Mouse (Mus musculus) kidney, postnatal 0 days (tissue): ENCODE measurements at regions not wholly inside any gene's neighbourhood (a gene's known extent, or its start where the extent isn't known, plus 50 kb on each side); places are given as distances from the start of the nearest gene placed in this dataset.

Experiments used
- ATAC-seq: fragments of 200-750 bp; cut with Nextera tagmentation; replicated peaks from 2 replicates; pipeline ENCODE4 v1.8.0; 2017; ENCODE audit warnings: low read depth, moderate number of reproducible peaks, moderate TSS enrichment, moderate library complexity; ENCODE audit not compliant: low FRiP score
- DNase-seq: peaks from one replicate; pipeline ENCODE4 v3.0.0-alpha.2; 2016; ENCODE audit warnings: low spot score
- H3K27ac ChIP-seq: fragments of 300-500 bp; sonication (generic); 2 replicates; pipeline ENCODE4 v1.5.1; 2014; ENCODE audit warnings: mild to moderate bottlenecking
- H3K27me3 ChIP-seq: fragments of 300-500 bp; sonication (generic); 2 replicates; pipeline ENCODE4 v1.6.1; 2014; ENCODE audit warnings: low read length, mixed read lengths; ENCODE audit not compliant: insufficient read depth
- H3K36me3 ChIP-seq: fragments of 300-500 bp; sonication (generic); 2 replicates; pipeline ENCODE4 v1.6.1; 2014; ENCODE audit warnings: low read length, mixed read lengths; ENCODE audit not compliant: insufficient read depth
- H3K4me1 ChIP-seq: fragments of 300-500 bp; sonication (generic); replicated peaks from 2 replicates; pipeline ENCODE4 v1.6.1; 2014; ENCODE audit warnings: antibody characterized with exemption, low read length, mixed read lengths; ENCODE audit not compliant: insufficient read depth
- H3K4me2 ChIP-seq: fragments of 300-500 bp; sonication (generic); 2 replicates; pipeline ENCODE4 v1.6.1; 2014; ENCODE audit warnings: mild to moderate bottlenecking, low read length, moderate library complexity, mixed read lengths
- H3K4me3 ChIP-seq: fragments of 300-500 bp; sonication (generic); replicated peaks from 2 replicates; pipeline ENCODE4 v1.5.1; 2014; ENCODE audit warnings: low read depth, low read length
- H3K9ac ChIP-seq: fragments of 300-500 bp; sonication (generic); 2 replicates; pipeline ENCODE4 v1.6.1; 2014; ENCODE audit warnings: low read depth, low read length
- H3K9me3 ChIP-seq: fragments of 300-500 bp; sonication (generic); replicated peaks from 2 replicates; pipeline ENCODE4 v1.6.1; 2016; ENCODE audit warnings: low read length, inconsistent platforms, mixed read lengths
- CTCF ChIP-seq: IDR thresholded peaks from 2 replicates; pipeline ENCODE4 v1.5.1; 2016; ENCODE audit warnings: antibody characterized with exemption, low read depth, mild to moderate bottlenecking, moderate library complexity
- WGBS: fragments of 180-500 bp; shearing (Covaris S2); extraction: QIAGEN DNeasy Blood & Tissue Kit; methylation state at CpG from one replicate; pipeline ENCODE4 v1.1.7; 2014; 5-methylcytosine and 5-hydroxymethylcytosine counted together

DNA sequence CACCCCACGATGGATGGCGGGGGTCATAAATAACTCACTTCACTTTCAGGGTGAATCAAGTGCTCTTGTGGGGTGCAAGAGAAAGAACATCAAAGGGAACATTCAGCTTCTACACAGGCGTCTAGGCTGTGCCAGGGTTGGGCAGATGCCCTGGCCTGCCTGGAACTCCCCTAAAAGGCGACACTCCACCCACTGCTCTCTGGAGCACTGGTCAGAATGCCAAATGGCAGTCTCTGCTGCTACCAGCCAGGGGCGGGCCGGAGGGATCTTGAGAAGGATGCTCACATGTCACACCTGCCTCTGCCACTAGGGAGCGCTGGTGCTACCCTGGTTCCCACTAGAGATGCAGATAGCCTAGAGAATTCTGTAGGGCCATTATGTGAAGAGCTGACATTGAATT lies 293.9 kb upstream of the Mki67 start:
- Histone ChIP-seq H3K36me3 (no peaks in the 10 kb centered on the region), H3K4me2 (no peak overlapping the region), H3K27ac (no peak overlapping the region), H3K27me3 (0 out of 2 replicates have a peak, but pooled peaks cover 3% of the 10 kb centered on the region), H3K9me3 (no peaks in the 10 kb centered on the region), H3K4me3 (no peak overlapping the region), H3K9ac (no peak overlapping the region), H3K4me1 (0 out of 2 replicates have a peak, but pooled peaks cover 7% of the 10 kb centered on the region)
- DNase-seq (peak; percentile 33), ATAC-seq (0 out of 2 replicates have a peak, but pooled peaks have one; percentile 36)
- WGBS, result 58% methylated on average over 7 of the region's 7 CpGs
- peak; percentile 64 for TF ChIP-seq CTCF

DNA sequence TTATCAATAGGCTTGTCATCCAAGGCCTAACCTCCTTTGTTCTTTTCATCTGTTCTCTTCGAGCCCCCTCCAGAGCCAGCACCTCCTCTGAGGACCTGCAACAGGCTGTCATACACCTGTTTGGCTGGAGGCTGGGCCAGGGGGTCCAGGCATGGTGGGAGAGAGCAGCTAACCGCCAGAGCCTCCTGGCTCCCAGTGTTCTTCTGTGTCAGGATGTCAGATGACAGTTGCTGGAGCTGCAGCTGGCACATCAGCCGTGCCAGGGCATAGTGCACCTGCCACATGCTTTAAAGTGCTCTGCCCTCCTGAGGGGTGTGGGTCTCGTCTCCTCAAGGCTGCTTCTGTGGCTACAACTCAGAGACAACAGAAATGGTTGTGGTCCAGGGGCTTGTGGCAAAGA lies 298.5 kb upstream of the Mki67 start:
- no peaks in the 10 kb centered on the region for H3K9me3 ChIP-seq
- H3K9ac ChIP-seq, result no peak overlapping the region
- 59% methylated on average over 4 of the region's 4 CpGs for WGBS
- no peaks in the 10 kb centered on the region for H3K27me3 ChIP-seq
- H3K36me3 ChIP-seq, result no peaks in the 10 kb centered on the region
- DNase-seq (no peak), ATAC-seq (no peak)
- H3K4me2 ChIP-seq, result no peak overlapping the region
- no peak overlapping the region for H3K27ac ChIP-seq
- no peaks in the 10 kb centered on the region for H3K4me1 ChIP-seq
- no peak for TF ChIP-seq CTCF
- no peak overlapping the region for H3K4me3 ChIP-seq

DNA sequence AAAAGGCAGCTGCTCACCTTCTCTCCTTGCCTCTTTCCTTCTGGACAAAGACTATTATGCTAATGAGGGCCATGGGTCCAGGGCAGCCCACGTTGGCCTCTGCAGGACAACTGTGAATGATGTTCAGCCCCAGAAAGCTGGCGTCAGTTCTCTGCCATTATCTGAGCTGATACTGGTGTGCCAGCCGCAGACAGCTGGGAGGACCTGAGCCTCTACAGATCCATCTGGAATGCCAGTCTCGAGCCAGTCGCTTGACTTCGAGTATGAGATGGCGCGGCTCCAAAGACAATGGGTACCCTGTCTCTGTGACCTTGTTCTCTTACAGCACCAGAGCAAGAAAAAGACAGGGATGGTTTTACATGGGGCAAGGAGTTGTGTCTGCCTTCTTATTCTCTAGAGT lies 300.8 kb upstream of the Mki67 start:
- 84% methylated on average over 8 of the region's 8 CpGs for WGBS
- ATAC-seq, result no peak
- no peak overlapping the region for H3K4me3 ChIP-seq
- no peak overlapping the region for H3K9ac ChIP-seq
- H3K36me3 ChIP-seq, result no peaks in the 10 kb centered on the region
- no peaks in the 10 kb centered on the region for H3K27me3 ChIP-seq
- TF ChIP-seq CTCF, result no peak
- H3K4me2 ChIP-seq, result no peak overlapping the region
- H3K4me1 ChIP-seq, result no peaks in the 10 kb centered on the region
- no peak overlapping the region for H3K27ac ChIP-seq
- no peak for DNase-seq
- no peaks in the 10 kb centered on the region for H3K9me3 ChIP-seq

- no peaks in the 10 kb centered on the region for H3K4me1 ChIP-seq
- no peaks in the 10 kb centered on the region for H3K27me3 ChIP-seq
- no peak overlapping the region for H3K9ac ChIP-seq
- ATAC-seq (no peak), DNase-seq (no peak)
- H3K27ac ChIP-seq, result no peak overlapping the region
- no peak overlapping the region for H3K4me3 ChIP-seq
- no peaks in the 10 kb centered on the region for H3K36me3 ChIP-seq
- H3K4me2 ChIP-seq, result no peak overlapping the region
- 44% methylated on average over 7 of the region's 7 CpGs for WGBS
- H3K9me3 ChIP-seq, result no peaks in the 10 kb centered on the region
- TF ChIP-seq CTCF, result no peak
Observed at GRCm38 (mm10) chr7:136020577-136020976, 304.4 kb upstream of the Mki67 start.

DNA sequence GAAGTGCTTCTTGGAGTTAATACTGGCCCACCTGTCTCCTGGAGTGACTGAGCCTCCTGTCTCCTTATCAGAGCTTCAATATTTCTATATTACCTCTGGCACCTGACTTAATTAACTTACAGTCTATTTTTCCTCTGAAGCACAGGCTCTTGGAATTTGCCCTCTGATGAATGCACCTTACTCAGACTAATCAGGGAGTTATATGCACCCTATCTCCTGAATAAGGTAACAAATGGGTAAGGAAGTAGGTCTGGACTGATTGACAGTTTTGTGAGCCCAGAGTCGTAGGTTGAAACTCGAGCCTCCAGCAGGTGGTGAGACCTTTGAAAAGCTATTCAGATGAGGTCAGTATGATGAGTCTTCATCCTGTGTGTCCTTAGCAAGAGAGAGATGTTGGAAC lies 304.9 kb upstream of the Mki67 start:
- ATAC-seq (no peak), DNase-seq (no peak)
- no peak overlapping the region for H3K27ac ChIP-seq
- H3K9me3 ChIP-seq, result no peaks in the 10 kb centered on the region
- no peaks in the 10 kb centered on the region for H3K27me3 ChIP-seq
- H3K4me1 ChIP-seq, result no peaks in the 10 kb centered on the region
- no peaks in the 10 kb centered on the region for H3K36me3 ChIP-seq
- no peak overlapping the region for H3K4me3 ChIP-seq
- TF ChIP-seq CTCF, result no peak
- 32% methylated on average over 2 of the region's 2 CpGs for WGBS
- no peak overlapping the region for H3K9ac ChIP-seq
- H3K4me2 ChIP-seq, result no peak overlapping the region

DNA sequence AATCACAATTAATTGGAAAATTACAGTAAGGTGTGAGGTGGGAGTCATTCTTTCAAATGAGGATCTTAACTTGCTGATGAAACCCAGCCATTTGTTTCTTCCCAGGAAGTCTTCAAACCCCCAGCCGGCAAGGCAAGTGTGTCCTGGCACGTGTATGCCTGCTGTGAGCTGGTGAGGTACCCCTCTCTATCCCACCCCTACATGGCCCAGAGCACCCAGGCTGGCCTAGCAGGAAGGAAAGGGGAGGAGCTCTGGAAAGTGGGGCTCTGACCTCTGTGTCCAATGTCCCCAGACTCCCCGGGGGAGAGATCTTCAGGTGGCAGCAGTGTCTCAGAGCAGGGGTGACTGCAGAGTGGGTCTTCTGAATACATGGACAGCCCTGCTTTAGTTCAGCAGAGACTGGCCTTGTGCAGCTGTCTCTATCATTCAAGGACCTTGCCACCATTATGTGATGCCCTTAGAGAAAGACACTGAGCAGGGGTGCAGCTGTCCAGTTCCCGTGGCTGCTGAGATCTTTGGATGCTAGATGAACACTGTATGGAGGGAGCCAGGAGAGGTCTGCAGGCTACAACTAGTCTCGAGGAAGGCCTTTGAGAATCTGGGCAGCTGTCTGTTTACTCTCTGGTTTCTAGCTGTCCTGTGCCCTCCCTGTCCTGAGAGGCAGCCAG lies 306.8 kb upstream of the Mki67 start:
- Histone ChIP-seq H3K9ac (no peak overlapping the region), H3K36me3 (no peaks in the 10 kb centered on the region), H3K27me3 (no peaks in the 10 kb centered on the region), H3K4me2 (no peak overlapping the region), H3K4me3 (no peak overlapping the region), H3K27ac (no peak overlapping the region), H3K4me1 (no peaks in the 10 kb centered on the region), H3K9me3 (no peaks in the 10 kb centered on the region)
- WGBS, result 65% methylated on average over 5 of the region's 5 CpGs
- no peak for DNase-seq
- no peak for ATAC-seq
- no peak for TF ChIP-seq CTCF

- H3K27ac ChIP-seq, result no peak overlapping the region
- no peak overlapping the region for H3K9ac ChIP-seq
- H3K4me2 ChIP-seq, result no peak overlapping the region
- no peaks in the 10 kb centered on the region for H3K36me3 ChIP-seq
- ATAC-seq, result no peak
- 28% methylated on average over 7 of the region's 7 CpGs for WGBS
- no peaks in the 10 kb centered on the region for H3K27me3 ChIP-seq
- no peak for DNase-seq
- H3K4me1 ChIP-seq, result no peaks in the 10 kb centered on the region
- TF ChIP-seq CTCF, result no peak
- H3K9me3 ChIP-seq, result no peaks in the 10 kb centered on the region
- H3K4me3 ChIP-seq, result no peak overlapping the region
Observed at GRCm38 (mm10) chr7:136026451-136026850, 310.3 kb upstream of the Mki67 start.
